Mouse (Mus musculus): Measurements from ENCODE around the gene Hmgn2. TPM values are rescaled to one million over a fixed set of nuclear protein-coding genes. Genes with fewer than 3 reads are reported as not detected.
"Not testable (repeated sequence)": the region's sequence is repeated elsewhere in the genome, so short reads cannot be mapped to it uniquely, and the experiment has no call there.

Hmgn2 gene
- polyA plus RNA-seq, 1 experiment from 2014 or later: 3,367 TPM

DNA sequence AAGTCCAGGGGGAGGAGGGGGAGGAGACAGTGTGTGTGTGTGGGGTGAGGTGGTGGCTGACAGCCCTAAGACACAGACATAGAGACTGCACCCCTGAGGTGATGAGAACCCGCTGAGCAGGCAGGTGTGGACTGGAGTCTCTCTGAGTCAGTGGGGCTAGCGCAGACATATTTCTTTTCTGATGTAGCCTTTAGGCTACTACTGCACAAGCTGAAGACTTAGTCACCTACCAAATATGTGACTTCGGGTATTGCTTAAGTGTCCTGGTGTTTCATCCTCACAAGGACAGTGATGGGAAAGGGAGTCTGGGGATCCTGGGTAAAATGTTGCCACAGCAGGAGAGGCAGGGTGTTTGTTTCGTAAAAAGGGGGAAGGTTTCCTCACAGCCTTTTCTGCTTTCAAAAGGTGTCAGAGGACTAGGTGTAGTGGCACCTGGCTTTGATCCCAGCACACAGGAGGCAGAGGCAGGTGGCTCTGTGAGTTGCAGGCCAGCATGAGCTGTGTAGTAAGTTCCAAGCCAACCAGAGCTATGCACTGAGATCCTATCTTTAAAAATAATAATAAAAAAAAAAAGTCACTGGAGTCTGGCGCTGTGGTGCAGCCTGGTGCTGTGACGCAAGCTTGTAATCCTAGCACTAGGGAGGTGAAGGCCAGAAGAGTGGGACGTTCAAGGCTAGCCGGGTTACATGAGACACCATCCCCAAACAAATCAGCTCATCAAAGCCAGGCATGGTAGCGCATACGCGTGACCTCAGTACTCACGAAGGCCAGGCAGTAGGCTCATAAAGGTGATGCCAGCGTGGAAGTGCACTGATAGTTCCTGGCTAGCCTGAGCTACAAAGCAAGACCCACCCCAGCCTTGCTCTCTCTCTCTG lies 27.8 kb downstream of the Hmgn2 start:
- 88% methylated on average over 13 of the region's 13 CpGs for WGBS
- Histone ChIP-seq H3K4me2 (no peak overlapping the region), H3K4me3 (no peak overlapping the region), H3K9me3 (replicated peaks) (no peaks in the 10 kb centered on the region), H3K27ac (no peak overlapping the region), H3K4me1 (no peaks in the 10 kb centered on the region), H3K36me3 (ENCODE audit: poor library complexity, severe bottlenecking) (no peaks in the 10 kb centered on the region), H3K9ac (no peak overlapping the region), H3K27me3 (no peaks in the 10 kb centered on the region)
- ATAC-seq: no peak

DNA sequence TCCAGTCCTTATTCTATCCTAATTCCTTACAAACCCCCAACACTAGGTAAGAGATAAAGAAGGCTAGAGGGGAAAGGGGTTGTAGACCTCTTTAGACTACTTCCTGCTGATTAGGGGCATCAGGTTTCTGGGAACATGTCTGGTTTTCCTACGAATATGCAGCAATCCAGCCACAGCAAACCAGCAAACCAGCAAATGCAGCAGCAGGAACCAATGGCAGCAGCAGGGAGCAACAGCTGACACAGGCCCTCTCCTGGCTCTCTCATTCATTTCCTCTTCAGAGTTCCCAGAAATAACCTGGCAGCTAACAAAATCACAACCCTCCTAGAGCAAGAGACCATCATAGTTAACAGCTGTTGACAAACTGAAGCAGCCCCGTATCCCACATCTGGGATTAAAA lies 30.4 kb downstream of the Hmgn2 start:
- Histone ChIP-seq H3K4me3 (no peak overlapping the region), H3K9ac (no peak overlapping the region), H3K27me3 (no peaks in the 10 kb centered on the region), H3K27ac (no peak overlapping the region), H3K9me3 (replicated peaks) (no peaks in the 10 kb centered on the region), H3K4me1 (no peaks in the 10 kb centered on the region), H3K4me2 (no peak overlapping the region), H3K36me3 (ENCODE audit: poor library complexity, severe bottlenecking) (no peaks in the 10 kb centered on the region)
- no peak for ATAC-seq
- 70% methylated on average over 2 of the region's 2 CpGs for WGBS

DNA sequence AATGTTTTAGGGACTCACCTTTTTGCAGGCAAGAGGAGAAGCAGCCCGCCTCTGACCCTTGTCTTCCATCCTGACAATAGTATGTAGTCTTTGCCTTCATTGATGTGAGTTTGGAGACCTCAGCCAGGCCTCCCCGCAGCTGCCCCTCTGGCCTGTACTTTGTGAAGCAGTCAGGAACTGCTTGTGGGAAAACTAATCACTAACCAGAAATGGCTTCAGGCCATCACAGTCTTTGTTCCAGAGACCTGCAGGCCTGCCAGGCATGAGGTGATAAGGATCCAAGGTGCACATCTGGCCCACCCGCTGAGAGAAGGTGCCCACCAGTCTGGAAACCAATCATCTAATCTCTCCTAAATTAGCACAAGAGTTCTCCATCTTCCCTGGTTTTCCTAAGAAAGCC lies 36.7 kb downstream of the Hmgn2 start:
- Histone ChIP-seq H3K9ac (no peak overlapping the region), H3K4me2 (no peak overlapping the region), H3K9me3 (replicated peaks) (no peaks in the 10 kb centered on the region), H3K27ac (no peak overlapping the region), H3K36me3 (ENCODE audit: poor library complexity, severe bottlenecking) (no peaks in the 10 kb centered on the region), H3K27me3 (no peaks in the 10 kb centered on the region), H3K4me3 (no peak overlapping the region), H3K4me1 (no peaks in the 10 kb centered on the region)
- 77% methylated on average over 3 of the region's 3 CpGs for WGBS
- no peak for ATAC-seq

DNA sequence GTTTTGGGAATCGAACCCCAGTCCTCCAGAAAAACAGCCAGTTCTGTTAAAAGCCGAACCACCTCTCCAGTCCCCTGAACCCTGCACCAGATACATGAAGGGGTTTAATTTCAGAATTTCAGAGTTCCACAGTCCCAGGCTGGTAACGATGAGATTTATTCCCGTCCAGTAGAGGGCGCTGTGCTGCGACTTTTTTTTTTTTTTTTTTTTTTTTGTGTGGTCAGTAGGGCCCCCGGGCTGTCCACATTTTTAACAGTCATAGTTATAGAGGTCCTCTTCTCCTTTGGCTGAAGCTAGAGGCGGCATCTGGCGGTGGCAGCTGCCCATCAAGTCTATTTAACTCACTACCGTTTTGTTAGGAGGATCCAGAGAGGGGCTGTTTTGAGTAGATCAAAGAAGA lies 37.1 kb downstream of the Hmgn2 start:
- Histone ChIP-seq H3K9ac (no peak overlapping the region), H3K27ac (no peak overlapping the region), H3K4me2 (no peak overlapping the region), H3K9me3 (replicated peaks) (no peaks in the 10 kb centered on the region), H3K4me1 (no peaks in the 10 kb centered on the region), H3K4me3 (no peak overlapping the region), H3K27me3 (no peaks in the 10 kb centered on the region), H3K36me3 (ENCODE audit: poor library complexity, severe bottlenecking) (no peaks in the 10 kb centered on the region)
- 12% methylated on average over 10 of the region's 10 CpGs for WGBS
- ATAC-seq: no peak

DNA sequence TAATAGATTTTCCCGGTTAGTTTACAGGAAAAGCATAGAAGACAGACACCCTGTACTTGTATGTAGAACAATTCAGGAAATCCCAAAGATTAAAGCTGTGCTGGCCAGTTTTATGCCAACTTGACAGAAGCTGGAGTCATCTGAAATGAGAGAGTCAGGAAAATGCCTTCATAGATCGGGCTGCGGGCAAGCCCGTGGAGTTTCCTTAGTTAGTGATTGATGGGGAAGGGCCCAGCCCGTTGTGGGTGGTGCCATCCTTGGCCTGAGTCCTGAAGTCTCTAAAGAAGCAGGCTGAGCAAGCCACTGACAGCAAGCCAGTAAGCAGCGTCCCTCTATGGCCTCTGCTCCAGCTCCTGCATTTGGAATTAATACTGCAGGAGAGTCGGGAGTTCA lies 39.2 kb downstream of the Hmgn2 start:
- H3K27me3 ChIP-seq: no peaks in the 10 kb centered on the region
- WGBS: 59% methylated on average over 7 of the region's 7 CpGs
- no peak overlapping the region for H3K9ac ChIP-seq
- H3K4me1 ChIP-seq: no peaks in the 10 kb centered on the region
- no peak overlapping the region for H3K4me3 ChIP-seq
- H3K4me2 ChIP-seq: no peak overlapping the region
- no peaks in the 10 kb centered on the region for H3K36me3 ChIP-seq (ENCODE audit: poor library complexity, severe bottlenecking)
- no peaks in the 10 kb centered on the region for H3K9me3 ChIP-seq (replicated peaks)
- H3K27ac ChIP-seq: no peak overlapping the region
- no peak for ATAC-seq

DNA sequence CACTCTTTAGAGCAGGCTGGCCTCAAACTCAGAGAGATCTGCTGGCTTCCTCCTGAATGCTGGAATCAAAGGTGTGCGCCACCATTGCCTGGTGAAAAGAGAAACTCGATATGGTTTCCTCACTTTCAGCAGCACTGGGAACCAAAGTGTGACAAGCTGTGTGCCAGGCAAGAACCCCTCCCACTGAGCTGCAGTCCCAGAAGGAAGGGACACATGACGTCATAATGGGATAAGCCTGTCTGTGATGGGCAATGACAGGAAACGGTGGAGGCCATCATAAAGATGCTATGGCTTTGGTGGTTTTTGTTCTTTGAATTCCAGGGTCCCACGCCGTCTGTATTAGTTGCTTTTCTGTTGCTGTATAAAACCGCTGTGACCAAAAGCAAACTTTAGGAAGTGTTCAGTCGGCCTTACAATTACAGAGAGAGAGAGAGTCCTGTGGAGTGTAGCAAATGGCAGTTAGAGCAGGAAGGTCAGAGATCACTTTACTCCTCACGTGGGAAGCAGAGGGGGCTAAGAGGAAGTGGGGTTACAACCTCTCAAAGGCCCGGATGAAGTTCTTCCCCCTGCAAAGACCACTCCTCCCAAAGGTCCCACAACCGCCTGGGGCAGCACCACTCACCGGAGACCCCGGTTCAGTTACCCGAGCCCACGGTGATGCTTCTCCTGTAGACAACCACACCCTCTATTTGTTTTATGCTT lies 39.7 kb downstream of the Hmgn2 start:
- Histone ChIP-seq H3K4me3 (no peak overlapping the region), H3K27ac (no peak overlapping the region), H3K9me3 (replicated peaks) (no peaks in the 10 kb centered on the region), H3K4me2 (no peak overlapping the region), H3K36me3 (ENCODE audit: poor library complexity, severe bottlenecking) (no peaks in the 10 kb centered on the region), H3K27me3 (no peaks in the 10 kb centered on the region), H3K4me1 (no peaks in the 10 kb centered on the region), H3K9ac (no peak overlapping the region)
- WGBS: 76% methylated on average over 15 of the region's 15 CpGs
- no peak for ATAC-seq

DNA sequence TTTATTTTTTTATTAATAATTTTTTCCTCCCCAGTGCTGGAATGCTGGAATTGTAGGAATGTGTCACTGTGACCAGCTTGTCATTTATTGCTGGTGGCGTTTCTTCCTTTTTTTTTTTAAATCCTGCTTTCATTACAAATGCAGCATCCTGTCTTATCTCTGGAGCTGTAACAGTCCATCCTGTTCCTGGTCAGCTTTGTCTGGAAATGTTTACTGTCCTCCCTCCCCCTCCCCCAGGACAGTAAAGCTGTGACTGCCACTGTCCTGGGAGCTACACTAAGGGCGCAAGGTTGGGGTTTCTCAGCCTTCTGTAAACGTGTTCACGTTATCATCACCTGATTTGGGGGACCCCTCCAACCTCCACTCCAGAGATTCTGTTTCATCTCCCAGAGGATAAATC lies 43.2 kb downstream of the Hmgn2 start:
- no peaks in the 10 kb centered on the region for H3K9me3 ChIP-seq (replicated peaks)
- H3K4me2 ChIP-seq: no peak overlapping the region
- no peak overlapping the region for H3K9ac ChIP-seq
- no peak for ATAC-seq
- 91% methylated on average over 4 of the region's 4 CpGs for WGBS
- H3K4me3 ChIP-seq: no peak overlapping the region
- H3K4me1 ChIP-seq: no peaks in the 10 kb centered on the region
- no peaks in the 10 kb centered on the region for H3K27me3 ChIP-seq
- H3K36me3 ChIP-seq (ENCODE audit: poor library complexity, severe bottlenecking): no peaks in the 10 kb centered on the region
- H3K27ac ChIP-seq: no peak overlapping the region

DNA sequence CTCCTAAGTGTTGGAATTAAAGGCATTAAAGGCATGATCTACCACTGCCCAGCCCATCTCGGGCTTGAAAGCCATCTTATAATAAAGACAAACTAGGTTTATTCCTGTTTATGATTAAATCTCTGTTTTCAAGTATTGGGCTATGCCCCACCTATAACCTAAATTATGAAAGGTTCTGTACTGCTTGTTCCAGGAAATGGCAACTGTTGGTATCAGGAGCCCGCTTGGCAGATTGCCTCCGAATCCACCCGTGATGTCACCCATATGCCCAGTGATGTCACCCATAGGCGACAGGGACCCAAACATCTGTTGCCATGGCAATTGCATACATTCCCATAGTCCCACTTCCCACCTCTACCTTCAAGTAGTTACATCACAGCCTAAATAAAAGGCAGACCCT lies 44.7 kb downstream of the Hmgn2 start:
- Histone ChIP-seq H3K4me1 (no peaks in the 10 kb centered on the region), H3K36me3 (ENCODE audit: poor library complexity, severe bottlenecking) (no peaks in the 10 kb centered on the region), H3K4me2 (no peak overlapping the region), H3K27ac (no peak overlapping the region), H3K9ac (no peak overlapping the region), H3K27me3 (no peaks in the 10 kb centered on the region), H3K4me3 (no peak overlapping the region), H3K9me3 (replicated peaks) (no peaks in the 10 kb centered on the region)
- WGBS: 91% methylated on average over 5 of the region's 5 CpGs
- no peak for ATAC-seq

DNA sequence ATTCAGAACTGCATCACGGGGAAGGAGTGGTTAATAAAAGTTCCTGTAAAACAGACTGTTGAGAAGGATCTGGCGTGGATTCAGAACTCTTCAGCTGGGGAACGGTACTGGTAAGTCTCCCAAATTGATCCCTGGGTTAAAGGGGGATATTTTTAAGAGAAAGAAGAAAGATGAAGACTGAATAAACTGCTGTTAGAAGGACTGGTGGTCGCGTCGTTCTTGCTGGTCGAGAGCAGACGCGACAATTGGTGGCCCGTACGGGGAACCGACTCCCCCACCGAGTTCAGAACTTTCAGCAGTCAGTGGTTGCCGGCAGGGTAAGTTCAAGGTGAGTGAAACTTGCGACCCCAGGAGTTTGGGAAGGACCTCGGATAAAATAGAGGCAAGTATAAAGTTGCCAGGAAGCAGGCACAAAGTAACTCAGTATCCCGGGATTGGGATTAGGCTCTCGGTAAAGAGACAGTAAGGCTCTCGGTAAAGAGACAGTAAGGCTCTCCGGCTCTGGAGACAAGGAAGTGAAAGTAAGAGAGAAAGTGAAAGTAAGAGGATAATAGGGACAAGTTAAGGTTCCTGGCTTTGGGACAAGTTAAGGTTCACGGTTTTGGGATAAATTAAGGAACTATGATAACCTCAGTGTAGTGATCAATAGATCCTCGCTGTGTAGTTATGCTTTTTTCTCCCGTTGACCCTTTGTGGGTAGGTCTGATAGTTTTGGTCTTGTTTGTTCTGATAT lies 50.2 kb downstream of the Hmgn2 start:
- H3K9ac ChIP-seq; H3K9me3 ChIP-seq (replicated peaks); H3K4me3 ChIP-seq; H3K4me1 ChIP-seq; H3K27me3 ChIP-seq; ATAC-seq; H3K27ac ChIP-seq; H3K36me3 ChIP-seq (ENCODE audit: poor library complexity, severe bottlenecking); H3K4me2 ChIP-seq: not testable (repeated sequence)
- WGBS: 87% methylated on average over 22 of the region's 23 CpGs

Other genes starting within 250 kb of the Hmgn2 start
- gene Arid1a, start 211.9 kb downstream of the Hmgn2 start, polyA plus RNA-seq (2015; fragmentation: Nextera tagmentation; extraction: Ambion mirVana): 44.7 and 48.9 TPM in 2 replicates
- 14.5 and 15.2 TPM in 2 replicates for gene Rps6ka1, start 80.9 kb downstream of the Hmgn2 start, polyA plus RNA-seq (2015; fragmentation: Nextera tagmentation; extraction: Ambion mirVana)
- 47.1 and 47.6 TPM in 2 replicates for gene Dhdds, start 32.3 kb upstream of the Hmgn2 start, polyA plus RNA-seq (2015; fragmentation: Nextera tagmentation; extraction: Ambion mirVana)
- 0.15 and 0.34 TPM in 2 replicates for gene Lin28a, start 50.2 kb upstream of the Hmgn2 start, polyA plus RNA-seq (2015; fragmentation: Nextera tagmentation; extraction: Ambion mirVana)
- not detected in 2 replicates for gene Zfp683, start 85.2 kb upstream of the Hmgn2 start, polyA plus RNA-seq (2015; fragmentation: Nextera tagmentation; extraction: Ambion mirVana)
- gene Crybg2, start 92.2 kb upstream of the Hmgn2 start, polyA plus RNA-seq (2015; fragmentation: Nextera tagmentation; extraction: Ambion mirVana): 0.47 and 0.53 TPM in 2 replicates
- 2.2 and 2.6 TPM in 2 replicates for gene Cd52, start 126.4 kb upstream of the Hmgn2 start, polyA plus RNA-seq (2015; fragmentation: Nextera tagmentation; extraction: Ambion mirVana)
- 6.2 and 9.4 TPM in 2 replicates for gene Ubxn11, start 133.9 kb upstream of the Hmgn2 start, polyA plus RNA-seq (2015; fragmentation: Nextera tagmentation; extraction: Ambion mirVana)
- 285 TPM in 2 replicates for gene Sh3bgrl3, start 160.1 kb upstream of the Hmgn2 start, polyA plus RNA-seq (2015; fragmentation: Nextera tagmentation; extraction: Ambion mirVana)
- gene Cep85, start 218.5 kb upstream of the Hmgn2 start, polyA plus RNA-seq (2015; fragmentation: Nextera tagmentation; extraction: Ambion mirVana): 22.6 and 22.8 TPM in 2 replicates
- gene Gm7534, start 234.4 kb upstream of the Hmgn2 start, polyA plus RNA-seq (2015; fragmentation: Nextera tagmentation; extraction: Ambion mirVana): not detected in 2 replicates

Measured in forebrain, embryonic 13.5 days (tissue).